Mouse (Mus musculus): ENCODE measurements around the gene Ifnz. TPM values are rescaled to one million over a fixed set of nuclear protein-coding genes. Genes with fewer than 3 reads are reported as not detected.
"Not testable (repeated sequence)": the region's sequence is repeated elsewhere in the genome, so short reads cannot be mapped to it uniquely, and the experiment has no call there.

Ifnz gene
- under 1 TPM in 1 of 2 experiments, not detected in 1; 0.20 TPM for total RNA-seq (2021)
- long read RNA-seq, experiment 1: 0 reads
- long read RNA-seq, experiment 2: 0 reads

- DNase-seq: not testable (repeated sequence)
Observed at GRCm38 (mm10) chr4:88781831-88782230, at the start of gene Ifnz. Gene Ifnz, plus strand, starts transcription at chr4:88782131.

- DNase-seq: peak; percentile 74 to 78
Observed at GRCm38 (mm10) chr4:88738480-88738879, 43.5 kb upstream of the Ifnz start.

GRCm38 (mm10) chr4:88739036-88739435 is 42.9 kb upstream of the Ifnz start:
- DNase-seq: no peak

- no peak for DNase-seq
Observed at GRCm38 (mm10) chr4:88741426-88741825, 40.5 kb upstream of the Ifnz start.

- no peak for DNase-seq
Observed at GRCm38 (mm10) chr4:88742771-88743371, 39.1 kb upstream of the Ifnz start.

GRCm38 (mm10) chr4:88744207-88744606 is 37.7 kb upstream of the Ifnz start:
- DNase-seq: no peak

GRCm38 (mm10) chr4:88749926-88750325 is 32.0 kb upstream of the Ifnz start:
- no peak for DNase-seq

GRCm38 (mm10) chr4:88754818-88755340 is 27.1 kb upstream of the Ifnz start, which contains the start of gene Gm13271:
Gene Gm13271, plus strand, starts transcription at chr4:88754868.
- DNase-seq: peak; percentile 12 to 32

GRCm38 (mm10) chr4:88756581-88757513 is 25.1 kb upstream of the Ifnz start:
- DNase-seq: peak in 1 of 2 experiments; percentile 9

- DNase-seq: peak; percentile 82
Observed at GRCm38 (mm10) chr4:88757628-88758031, 24.3 kb upstream of the Ifnz start.

- DNase-seq: not testable (repeated sequence)
Observed at GRCm38 (mm10) chr4:88758751-88759150, 23.2 kb upstream of the Ifnz start.

- DNase-seq: peak; percentile 28 to 59
Observed at GRCm38 (mm10) chr4:88759610-88760268, 22.2 kb upstream of the Ifnz start, which contains the start of gene Gm13283. Gene Gm13283, plus strand, starts transcription at chr4:88760119.

- DNase-seq: peak; percentile 84 to 86
Observed at GRCm38 (mm10) chr4:88760431-88760830, 21.5 kb upstream of the Ifnz start.

- DNase-seq: peak; percentile 13 to 19
Observed at GRCm38 (mm10) chr4:88761776-88762175, 20.2 kb upstream of the Ifnz start.

- not testable (repeated sequence) for DNase-seq
Observed at GRCm38 (mm10) chr4:88762341-88762740, 19.6 kb upstream of the Ifnz start.

GRCm38 (mm10) chr4:88763384-88764018 is 18.4 kb upstream of the Ifnz start:
- peak; percentile 65 to 69 for DNase-seq

GRCm38 (mm10) chr4:88773534-88773933 is 8.4 kb upstream of the Ifnz start, which contains the start of gene Gm13290:
Gene Gm13290, plus strand, starts transcription at chr4:88773834.
- DNase-seq: not testable (repeated sequence)

GRCm38 (mm10) chr4:88776622-88777021 is 5.3 kb upstream of the Ifnz start, which contains the start of gene Gm13289:
Gene Gm13289, plus strand, starts transcription at chr4:88776922.
- not testable (repeated sequence) for DNase-seq

GRCm38 (mm10) chr4:88779550-88779949 is 2.4 kb upstream of the Ifnz start, which contains the start of gene Gm13272:
Gene Gm13272, plus strand, starts transcription at chr4:88779850.
- DNase-seq: not testable (repeated sequence)

GRCm38 (mm10) chr4:88780320-88780719 is 1.6 kb upstream of the Ifnz start:
- not testable (repeated sequence) for DNase-seq

- DNase-seq: peak in 1 of 2 experiments; percentile 32
Observed at GRCm38 (mm10) chr4:88782335-88782734, 404 bp downstream of the Ifnz start.

All from adrenal gland, postnatal 36 days (tissue).